Mouse (Mus musculus) myocyte (in vitro differentiated cells): Measurements from ENCODE around the gene Lcat. TPM values are rescaled to one million over a fixed set of nuclear protein-coding genes. Genes with fewer than 3 reads are reported as not detected.

Source experiments
- H3K27me3 ChIP-seq: one replicate; pipeline ENCODE4 v1.6.1; 2011; ENCODE audit not compliant: control insufficient read depth, insufficient read depth, insufficient read length
- H3K36me3 ChIP-seq: one replicate; pipeline ENCODE4 v1.6.1; 2011; ENCODE audit not compliant: control insufficient read depth, insufficient read depth
- H3K4me2 ChIP-seq: one replicate; pipeline ENCODE4 v1.6.1; 2011; ENCODE audit warnings: low read depth, control low read depth
- H3K4me3 ChIP-seq: one replicate; pipeline ENCODE4 v1.5.1; 2011; ENCODE audit warnings: mild to moderate bottlenecking, control low read depth, moderate library complexity
- H3K79me2 ChIP-seq: one replicate; pipeline ENCODE4 v1.6.1; 2011; ENCODE audit not compliant: control insufficient read depth, insufficient read depth
- H3ac ChIP-seq: one replicate; pipeline ENCODE4 v1.6.1; 2011; ENCODE audit not compliant: control insufficient read depth, insufficient read length
- CEBPB ChIP-seq: IDR thresholded peaks from 2 replicates; pipeline ENCODE4 v1.6.1; 2011; ENCODE audit warnings: mild to moderate bottlenecking, moderate library complexity; ENCODE audit not compliant: poor library complexity, insufficient read depth, severe bottlenecking
- E2F4 ChIP-seq: IDR thresholded peaks from one replicate; pipeline ENCODE4 v1.6.1; 2011; ENCODE audit warnings: mild to moderate bottlenecking, control low read depth, moderate library complexity; ENCODE audit not compliant: insufficient read depth
- MAX ChIP-seq: IDR thresholded peaks from one replicate; pipeline ENCODE4 v1.6.1; 2011; ENCODE audit warnings: low read depth, mild to moderate bottlenecking, control low read depth
- MYOD1 ChIP-seq, 3 experiments: IDR thresholded peaks; one replicate each; pipeline ENCODE4 v1.6.1; 2011; ENCODE audit warnings: control low read depth in 2 of 3, low read depth in 2 of 3, mild to moderate bottlenecking in 2 of 3, moderate library complexity in 1 of 3; ENCODE audit not compliant: insufficient read length in 2 of 3, control insufficient read depth in 1 of 3
- MYOG ChIP-seq, 3 experiments: IDR thresholded peaks; one replicate each; pipeline ENCODE4 v1.6.1; 2011; ENCODE audit warnings: control low read depth in 2 of 3, low read depth in 2 of 3, mild to moderate bottlenecking in 2 of 3; ENCODE audit not compliant: insufficient read length in 2 of 3, control insufficient read depth in 1 of 3, insufficient read depth in 1 of 3
- POLR2A ChIP-seq: IDR thresholded peaks from one replicate; pipeline ENCODE4 v1.6.1; 2011; ENCODE audit warnings: low read depth, mild to moderate bottlenecking, control low read depth, moderate library complexity; ENCODE audit not compliant: insufficient read length
- POLR2AphosphoS2 ChIP-seq: IDR thresholded peaks from one replicate; pipeline ENCODE4 v1.6.1; 2011; ENCODE audit warnings: low read depth, control low read depth; ENCODE audit not compliant: insufficient read length
- REST ChIP-seq: IDR thresholded peaks from one replicate; pipeline ENCODE4 v1.6.1; 2011; ENCODE audit warnings: mild to moderate bottlenecking, control low read depth, moderate library complexity; ENCODE audit not compliant: insufficient read depth, insufficient read length
- SRF ChIP-seq: IDR thresholded peaks from one replicate; pipeline ENCODE4 v1.6.1; 2011; ENCODE audit warnings: low read depth; ENCODE audit not compliant: control insufficient read depth, insufficient read length
- TCF12 ChIP-seq: IDR thresholded peaks from one replicate; pipeline ENCODE4 v1.6.1; 2011; ENCODE audit warnings: mild to moderate bottlenecking, control low read depth; ENCODE audit not compliant: poor library complexity, insufficient read depth, severe bottlenecking
- TCF3 ChIP-seq: IDR thresholded peaks from one replicate; pipeline ENCODE4 v1.6.1; 2011; ENCODE audit warnings: low read depth, control low read depth; ENCODE audit not compliant: insufficient read length
- USF1 ChIP-seq: IDR thresholded peaks from one replicate; pipeline ENCODE4 v1.6.1; 2011; ENCODE audit warnings: low read depth, mild to moderate bottlenecking, control low read depth, moderate library complexity
- polyA plus RNA-seq: library from polyadenylated mRNA; unstranded; fragments of >200 nt; fragmentation: generic; extraction: Trizol; gene quantifications from one replicate; pipeline ENCODE4 v1.2.1, GENCODE M21; 2012; ENCODE audit warnings: missing spikeins

Lcat gene
- polyA plus RNA-seq, 1 experiment: 1.1 TPM

- Histone ChIP-seq H3K4me2 (peak overlapping the region; percentile 88), H3K79me2 (peaks cover 22% of the 10 kb centered on the region), H3K27me3 (no peaks in the 10 kb centered on the region), H3K36me3 (no peaks in the 10 kb centered on the region), H3K4me3 (peak overlapping the region; percentile 59), H3ac (peak overlapping the region; percentile 43)
- TF ChIP-seq USF1: no peak
- TF ChIP-seq POLR2AphosphoS2: no peak
- TF ChIP-seq REST: no peak
- no peak for TF ChIP-seq TCF3
- TF ChIP-seq E2F4: no peak
- no peak for TF ChIP-seq MYOD1 (IDR thresholded peaks at IDR 0.05; ENCODE audit: control insufficient read depth in 1 of 3, insufficient read length in 2 of 3, low read depth in 2 of 3)
- TF ChIP-seq MYOG (IDR thresholded peaks at IDR 0.05; ENCODE audit: control insufficient read depth in 1 of 3, insufficient read depth in 1 of 3, insufficient read length in 2 of 3, low read depth in 2 of 3): no peak
- no peak for TF ChIP-seq POLR2A
Measured at GRCm38 (mm10) chr8:105900941-105901616, 42.1 kb downstream of the Lcat start.

- Histone ChIP-seq H3K4me2 (peak within 1 kb of the TSS; percentile 88), H3ac (peak within 1 kb of the TSS; percentile 43), H3K4me3 (peak within 1 kb of the TSS; percentile 59), H3K79me2 (peaks cover 19% of the 10 kb centered on the region), H3K27me3 (no peaks in the 10 kb centered on the region), H3K36me3 (no peaks in the 10 kb centered on the region)
- TF ChIP-seq POLR2A (peak; percentile 87), MYOG (IDR thresholded peaks at IDR 0.05; ENCODE audit: control insufficient read depth in 1 of 3, insufficient read depth in 1 of 3, insufficient read length in 2 of 3, low read depth in 2 of 3) (peak in 1 of 3 experiments; percentile 15), TCF12 (no peak), POLR2AphosphoS2 (peak; percentile 44), CEBPB (no peak), USF1 (no peak), SRF (peak; percentile 22), MYOD1 (IDR thresholded peaks at IDR 0.05; ENCODE audit: control insufficient read depth in 1 of 3, insufficient read length in 2 of 3, low read depth in 2 of 3) (peak in 1 of 3 experiments; percentile 27), MAX (no peak), E2F4 (no peak), REST (peak; percentile 20), TCF3 (no peak)
Measured at GRCm38 (mm10) chr8:105900180-105900940, 42.8 kb downstream of the Lcat start, which contains the start of gene Pskh1. Gene Pskh1 (plus strand): TSS chr8:105900441.

GRCm38 (mm10) chr8:105897801-105898480 lies 45.2 kb downstream of the Lcat start:
- TF ChIP-seq MYOD1 (IDR thresholded peaks at IDR 0.05; ENCODE audit: control insufficient read depth in 1 of 3, insufficient read length in 2 of 3, low read depth in 2 of 3) (no peak), POLR2A (no peak), REST (no peak), TCF12 (no peak), CEBPB (no peak), E2F4 (no peak), MYOG (IDR thresholded peaks at IDR 0.05; ENCODE audit: control insufficient read depth in 1 of 3, insufficient read depth in 1 of 3, insufficient read length in 2 of 3, low read depth in 2 of 3) (no peak), POLR2AphosphoS2 (no peak), SRF (no peak), TCF3 (no peak), USF1 (no peak), MAX (no peak)
- no peak overlapping the region for H3ac ChIP-seq
- H3K4me2 ChIP-seq: no peak overlapping the region
- no peaks in the 10 kb centered on the region for H3K36me3 ChIP-seq
- no peak overlapping the region for H3K4me3 ChIP-seq
- no peaks in the 10 kb centered on the region for H3K27me3 ChIP-seq
- peaks cover 19% of the 10 kb centered on the region for H3K79me2 ChIP-seq

DNA sequence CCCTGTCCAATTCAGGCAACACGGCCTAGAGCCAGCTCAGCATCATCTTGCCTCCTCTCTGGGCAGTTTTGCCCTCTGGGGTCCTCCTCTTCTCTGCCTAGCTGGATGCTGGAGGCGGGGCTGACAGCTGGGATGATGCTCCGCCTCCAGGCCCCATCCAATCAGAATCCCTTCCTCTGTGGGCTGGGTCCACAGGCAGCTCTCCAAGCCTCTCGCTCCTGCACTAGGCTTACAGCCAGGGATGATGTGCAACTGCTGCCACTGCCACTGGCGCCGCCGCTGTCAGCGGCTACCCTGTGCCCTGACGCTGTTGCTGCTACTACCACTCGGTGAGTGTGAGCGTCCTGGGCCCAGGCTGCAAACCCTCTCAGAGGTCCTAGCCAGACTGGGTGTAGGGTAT lies 49.8 kb downstream of the Lcat start, which contains the start of gene Nrn1l:
Nrn1l (plus strand) TSS at position 229 of the 400 bp plus-strand sequence.
- H3K27me3 ChIP-seq: no peaks in the 10 kb centered on the region
- no peak within 1 kb of the TSS for H3K4me3 ChIP-seq
- H3K4me2 ChIP-seq: no peak within 1 kb of the TSS
- H3ac ChIP-seq: no peak within 1 kb of the TSS
- H3K36me3 ChIP-seq: peaks cover 5% of the 10 kb centered on the region
- H3K79me2 ChIP-seq: no peaks in the 10 kb centered on the region
- TF ChIP-seq POLR2A (peak; percentile 29), CEBPB (no peak), MYOD1 (IDR thresholded peaks at IDR 0.05; ENCODE audit: control insufficient read depth in 1 of 3, insufficient read length in 2 of 3, low read depth in 2 of 3) (no peak), POLR2AphosphoS2 (peak; percentile 13), MYOG (IDR thresholded peaks at IDR 0.05; ENCODE audit: control insufficient read depth in 1 of 3, insufficient read depth in 1 of 3, insufficient read length in 2 of 3, low read depth in 2 of 3) (no peak), REST (no peak), TCF12 (no peak), E2F4 (no peak)
